Mouse (Mus musculus) limb, embryonic 11.5 days (tissue): ENCODE data around the gene Rps27. TPM values are rescaled to one million over a fixed set of nuclear protein-coding genes. Genes with fewer than 3 reads are reported as not detected.
"Not testable (repeated sequence)": the region's sequence is repeated elsewhere in the genome, so short reads cannot be mapped to it uniquely, and the experiment has no call there.

Source experiments
- ATAC-seq: fragments of 200-750 bp; cut with Nextera tagmentation; 2 replicates; pipeline ENCODE4 v1.8.0; 2017; ENCODE audit warnings: low read depth; ENCODE audit not compliant: insufficient number of reproducible peaks, low FRiP score, low TSS enrichment
- DNase-seq: peaks from one replicate; pipeline ENCODE4 v3.0.0-alpha.2; 2015; ENCODE audit warnings: low spot score
- H3K27ac ChIP-seq: fragments of 300-500 bp; sonication (generic); replicated peaks from 2 replicates; pipeline ENCODE4 v1.5.1; 2014; ENCODE audit warnings: low read depth, mild to moderate bottlenecking, low read length
- H3K27me3 ChIP-seq: fragments of 300-500 bp; sonication (generic); 2 replicates; pipeline ENCODE4 v1.6.1; 2014; ENCODE audit warnings: mild to moderate bottlenecking, low read length, mixed read lengths; ENCODE audit not compliant: control insufficient read depth, insufficient read depth
- H3K36me3 ChIP-seq: fragments of 300-500 bp; sonication (generic); 2 replicates; pipeline ENCODE4 v1.6.1; 2014; ENCODE audit warnings: mild to moderate bottlenecking, low read length, moderate library complexity, mixed read lengths; ENCODE audit not compliant: control insufficient read depth, insufficient read depth
- H3K4me1 ChIP-seq: fragments of 300-500 bp; sonication (generic); 2 replicates; pipeline ENCODE4 v1.6.1; 2014; ENCODE audit warnings: low read length, mixed read lengths; ENCODE audit not compliant: control insufficient read depth, insufficient read depth
- H3K4me2 ChIP-seq: fragments of 300-500 bp; sonication (generic); 2 replicates; pipeline ENCODE4 v1.6.1; 2014; ENCODE audit warnings: low read depth, mild to moderate bottlenecking, moderate library complexity; ENCODE audit not compliant: severe bottlenecking
- H3K4me3 ChIP-seq: fragments of 300-500 bp; sonication (generic); 2 replicates; pipeline ENCODE4 v1.5.1; 2014; ENCODE audit warnings: low read depth, low read length
- H3K9ac ChIP-seq: fragments of 300-500 bp; sonication (generic); 2 replicates; pipeline ENCODE4 v1.6.1; 2014; ENCODE audit warnings: mild to moderate bottlenecking, low read length
- H3K9me3 ChIP-seq: fragments of 300-500 bp; sonication (generic); 2 replicates; pipeline ENCODE4 v1.6.1; 2016; ENCODE audit warnings: low read length; ENCODE audit not compliant: control insufficient read depth
- WGBS: fragments of 180-500 bp; shearing (Covaris S2); extraction: QIAGEN DNeasy Blood & Tissue Kit; methylation state at CpG from one replicate; pipeline ENCODE4 v1.1.7; 2014; 5-methylcytosine and 5-hydroxymethylcytosine counted together
- polyA plus RNA-seq: library from polyadenylated mRNA; unstranded; fragments of >200 nt; fragmentation: Nextera tagmentation; extraction: Ambion mirVana; gene quantifications from 2 replicates; pipeline ENCODE4 v1.2.1, GENCODE M21; 2014

Gene Rps27
- polyA plus RNA-seq, 1 experiment from 2014 or later = 1,516 TPM

DNA sequence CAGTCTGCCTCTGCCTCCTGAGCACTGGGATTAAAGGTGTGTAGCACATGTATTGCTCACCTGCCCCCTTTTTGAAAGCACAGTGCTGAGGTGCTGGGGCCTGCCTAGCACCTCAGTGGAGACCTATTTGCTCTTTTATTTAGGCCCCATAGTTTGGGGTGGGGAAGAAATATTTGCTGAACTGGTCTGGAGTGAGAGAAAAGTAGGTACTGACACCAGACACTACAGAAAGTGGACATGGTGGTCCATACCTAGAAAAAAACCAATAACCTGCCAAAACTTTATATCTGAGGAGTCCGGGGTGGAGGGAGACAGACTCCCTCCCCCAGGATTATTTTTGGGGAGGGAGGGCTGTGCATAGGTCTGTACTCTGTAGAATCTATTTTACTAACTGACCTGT lies 39.7 kb upstream of the Rps27 start:
- H3K4me1 ChIP-seq, H3K36me3 ChIP-seq, H3K9me3 ChIP-seq, H3K9ac ChIP-seq, DNase-seq, H3K27ac ChIP-seq, H3K4me3 ChIP-seq, ATAC-seq, H3K27me3 ChIP-seq, H3K4me2 ChIP-seq: not testable (repeated sequence)
- WGBS = 75% methylated on average over 1 of the region's 1 CpGs

DNA sequence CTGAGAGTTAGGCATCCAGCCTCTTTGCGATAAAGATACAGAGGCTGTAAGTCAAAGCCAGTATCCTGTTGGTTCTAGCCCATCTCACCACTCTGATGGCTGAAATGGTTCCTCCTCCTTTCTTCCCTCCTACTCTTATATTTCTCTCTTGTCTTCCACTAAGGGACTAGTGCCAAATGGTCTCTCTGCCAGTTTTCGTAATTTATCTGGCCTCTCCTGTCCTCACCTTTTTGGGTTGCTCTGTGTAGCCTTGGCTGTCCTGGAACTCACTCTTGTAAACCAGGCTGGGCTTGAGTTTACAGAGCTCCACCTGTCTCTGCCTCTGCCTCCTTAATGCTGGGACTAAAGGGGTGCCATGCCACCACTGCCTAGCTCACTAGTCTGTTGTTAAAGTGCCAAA lies 39.2 kb upstream of the Rps27 start:
- 93% methylated on average over 2 of the region's 2 CpGs for WGBS

DNA sequence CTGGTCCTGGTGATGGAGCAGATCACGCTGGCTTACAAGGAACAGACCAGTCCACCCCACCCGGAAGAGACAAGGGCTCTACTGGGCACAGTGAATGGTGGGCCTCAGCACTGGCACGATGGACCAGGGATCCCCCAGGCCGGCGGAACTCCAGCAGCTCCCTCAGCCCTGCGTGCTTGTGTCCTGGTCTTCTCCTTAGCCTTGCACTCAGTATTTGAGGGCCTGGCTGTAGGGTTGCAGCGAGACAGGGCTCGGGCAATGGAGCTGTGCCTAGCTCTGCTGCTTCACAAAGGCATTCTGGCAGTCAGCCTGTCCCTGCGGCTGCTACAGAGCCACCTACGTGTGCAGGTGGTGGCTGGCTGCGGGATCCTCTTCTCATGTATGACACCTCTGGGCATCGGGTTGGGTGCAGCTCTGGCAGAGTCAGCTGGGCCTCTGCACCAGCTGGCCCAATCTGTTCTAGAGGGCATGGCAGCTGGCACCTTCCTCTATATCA lies 38.3 kb upstream of the Rps27 start:
- not testable (repeated sequence) for H3K36me3 ChIP-seq, H3K4me2 ChIP-seq, H3K4me3 ChIP-seq, H3K9me3 ChIP-seq, H3K27ac ChIP-seq, H3K4me1 ChIP-seq, H3K9ac ChIP-seq, H3K27me3 ChIP-seq, ATAC-seq, DNase-seq
- WGBS = 96% methylated on average over 10 of the region's 12 CpGs

More for the DNA sequence above, 39.2 kb upstream of the Rps27 start:
- not testable (repeated sequence) for H3K36me3 ChIP-seq, ATAC-seq, H3K9me3 ChIP-seq, H3K4me3 ChIP-seq, H3K4me2 ChIP-seq, H3K4me1 ChIP-seq, H3K9ac ChIP-seq, DNase-seq, H3K27ac ChIP-seq, H3K27me3 ChIP-seq

DNA sequence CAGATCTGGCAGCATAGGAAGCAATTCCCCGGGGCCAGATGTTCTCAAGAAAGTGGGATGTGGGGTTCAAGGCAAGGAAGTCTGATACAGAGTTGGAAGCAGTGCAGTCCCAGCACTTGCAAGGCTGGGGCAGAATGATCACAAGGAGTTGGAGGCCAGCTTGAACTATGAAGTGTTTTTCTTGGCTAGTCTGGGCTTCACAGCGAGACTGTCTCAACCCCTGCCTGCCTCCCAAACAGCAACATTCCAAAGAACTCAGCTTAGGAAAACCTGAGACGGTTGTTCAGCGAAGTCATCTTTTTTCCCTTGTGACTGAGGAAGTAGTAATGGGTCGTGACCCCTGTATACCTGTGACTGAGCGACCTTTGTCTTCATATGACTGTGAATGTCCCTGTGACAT lies 37.3 kb upstream of the Rps27 start:
- DNase-seq (no peak), ATAC-seq (no peak)
- H3K4me1 ChIP-seq = peaks cover 5% of the 10 kb centered on the region
- 89% methylated on average over 6 of the region's 6 CpGs for WGBS
- H3K27ac ChIP-seq = no peak overlapping the region
- no peak overlapping the region for H3K9ac ChIP-seq
- H3K4me3 ChIP-seq = no peak overlapping the region
- H3K27me3 ChIP-seq = no peaks in the 10 kb centered on the region
- no peaks in the 10 kb centered on the region for H3K9me3 ChIP-seq
- peaks cover 7% of the 10 kb centered on the region for H3K36me3 ChIP-seq
- H3K4me2 ChIP-seq = no peak overlapping the region

DNA sequence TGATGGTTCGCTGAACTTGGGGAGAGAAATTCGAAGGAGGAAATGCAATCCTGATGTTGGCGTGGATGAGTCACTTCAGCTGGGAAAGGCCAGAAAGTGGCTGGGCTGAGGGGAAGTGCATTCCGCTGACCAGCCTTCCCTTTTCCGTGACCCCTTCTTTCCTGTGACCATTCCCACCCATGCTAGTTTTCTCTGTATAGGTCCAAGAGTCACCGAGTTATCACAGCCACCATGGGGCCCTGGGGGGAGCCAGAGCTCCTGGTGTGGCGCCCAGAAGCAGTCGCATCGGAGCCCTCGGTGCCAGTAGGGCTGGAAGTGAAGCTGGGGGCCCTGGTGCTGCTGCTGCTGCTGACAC lies 35.3 kb upstream of the Rps27 start:
- Histone ChIP-seq H3K36me3 (peaks cover 7% of the 10 kb centered on the region), H3K9ac (peak overlapping the region; percentile 81), H3K4me1 (peaks cover 8% of the 10 kb centered on the region), H3K4me2 (peak overlapping the region; percentile 83), H3K27ac (peak overlapping the region; percentile 87), H3K27me3 (no peaks in the 10 kb centered on the region), H3K4me3 (peak overlapping the region; percentile 65), H3K9me3 (no peaks in the 10 kb centered on the region)
- ATAC-seq = no peak
- DNase-seq = peak; percentile 36
- WGBS = 7% methylated on average over 10 of the region's 10 CpGs

DNA sequence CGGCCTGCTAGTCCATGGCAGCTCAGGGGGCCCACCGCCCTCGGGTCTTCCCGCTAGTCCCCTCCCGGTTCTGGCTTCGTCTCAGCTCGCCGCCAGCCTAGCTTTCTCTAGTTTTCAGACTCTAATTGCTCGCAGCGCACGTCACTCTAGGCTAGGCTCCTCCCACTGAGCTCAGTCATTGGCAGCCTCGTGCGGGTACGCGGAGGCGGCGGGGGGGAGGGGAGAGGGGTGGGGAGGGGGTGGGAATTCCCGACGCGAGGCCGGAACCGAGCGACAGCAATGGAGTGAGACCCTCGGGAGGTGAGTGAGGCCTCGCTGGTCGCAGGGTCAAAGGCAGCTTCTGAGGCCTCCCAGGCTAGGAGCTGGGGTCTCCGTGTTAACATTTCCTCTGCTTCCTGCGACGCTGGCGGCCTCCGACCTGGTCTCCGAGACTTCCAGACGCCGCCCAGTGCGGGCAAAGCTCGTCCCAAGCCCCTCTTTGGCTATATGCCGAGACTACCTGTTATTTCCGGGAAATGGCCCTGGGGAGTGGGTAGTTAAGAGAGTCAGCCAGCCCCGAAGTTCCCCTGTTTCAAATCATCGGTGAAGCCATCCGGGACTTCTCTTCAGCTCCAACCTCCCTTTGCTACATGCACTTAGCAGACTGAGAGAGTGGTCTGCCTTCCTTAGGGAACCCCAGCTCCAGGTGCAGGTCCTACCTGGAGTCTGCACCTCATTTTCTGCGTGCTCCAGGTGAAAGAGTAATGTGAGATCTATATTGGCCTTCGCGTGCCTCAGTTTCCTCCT lies 34.7 kb upstream of the Rps27 start, which contains the start of gene Slc39a1:
TSS of gene Slc39a1 (plus strand) at position 213 of the 786 bp plus-strand sequence.
- H3K4me3 ChIP-seq = peak within 1 kb of the TSS; percentile 65
- WGBS = under 1% methylated on average over 42 of the region's 44 CpGs
- H3K9ac ChIP-seq = peak within 1 kb of the TSS; percentile 81
- peak within 1 kb of the TSS; percentile 83 for H3K4me2 ChIP-seq
- no peaks in the 10 kb centered on the region for H3K27me3 ChIP-seq
- peaks cover 9% of the 10 kb centered on the region for H3K4me1 ChIP-seq
- ATAC-seq (peak; percentile 91), DNase-seq (peak; percentile 95)
- peaks cover 7% of the 10 kb centered on the region for H3K36me3 ChIP-seq
- peak within 1 kb of the TSS; percentile 87 for H3K27ac ChIP-seq
- H3K9me3 ChIP-seq = no peaks in the 10 kb centered on the region

DNA sequence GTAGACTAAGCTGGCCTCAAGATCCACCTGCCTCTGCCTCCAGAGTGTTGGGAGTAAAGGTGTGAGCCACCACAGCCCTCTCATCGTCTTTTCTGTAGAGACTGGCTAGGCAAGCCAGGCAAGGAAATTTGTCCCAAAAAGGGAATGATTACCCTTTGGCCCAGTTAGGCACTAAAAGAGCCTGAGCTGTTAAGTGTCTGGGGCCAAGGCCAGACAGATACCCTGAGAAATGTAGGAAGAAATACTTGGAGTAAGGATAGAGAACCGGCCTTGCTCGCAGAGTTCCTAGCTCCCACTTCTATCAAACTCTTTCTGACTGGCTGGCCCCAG lies 34.1 kb upstream of the Rps27 start:
- Histone ChIP-seq H3K4me3 (peak overlapping the region; percentile 65), H3K4me1 (peaks cover 12% of the 10 kb centered on the region), H3K27ac (peak overlapping the region; percentile 87), H3K4me2 (peak overlapping the region; percentile 83), H3K9ac (peak overlapping the region; percentile 44; the same call in 1 of the 2 replicates), H3K27me3 (no peaks in the 10 kb centered on the region), H3K36me3 (peaks cover 7% of the 10 kb centered on the region), H3K9me3 (no peaks in the 10 kb centered on the region)
- ATAC-seq (no peak; the same call in 1 of the 2 replicates), DNase-seq (no peak)
- 2% methylated on average over 3 of the region's 3 CpGs for WGBS

DNA sequence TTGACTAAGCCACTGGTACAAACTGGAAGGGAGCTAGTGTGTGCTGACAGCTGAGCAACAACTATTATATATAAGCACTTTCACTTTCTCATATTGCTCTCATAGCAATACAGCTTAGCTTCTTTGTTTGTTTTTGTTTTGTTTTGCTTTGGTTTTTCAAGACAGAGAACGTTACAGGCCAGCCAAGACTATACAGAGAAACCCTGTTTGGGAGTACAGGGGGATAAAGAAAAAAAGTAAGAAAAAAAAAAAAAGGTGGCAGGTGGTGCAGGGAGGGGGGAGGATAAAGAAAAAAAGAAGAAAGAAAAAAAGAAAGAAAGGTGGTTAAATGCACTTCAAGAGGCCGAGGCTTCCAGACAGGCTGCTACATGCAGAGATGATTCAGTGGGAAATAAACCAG lies 32.0 kb upstream of the Rps27 start:
- Histone ChIP-seq H3K27me3 (no peaks in the 10 kb centered on the region), H3K27ac (no peak overlapping the region), H3K36me3 (peaks cover 3% of the 10 kb centered on the region; the same call in 1 of the 2 replicates), H3K4me2 (no peak overlapping the region), H3K9ac (no peak overlapping the region), H3K9me3 (no peaks in the 10 kb centered on the region), H3K4me3 (no peak overlapping the region), H3K4me1 (peaks cover 12% of the 10 kb centered on the region)
- DNase-seq = no peak
- no peak for ATAC-seq
- 75% methylated on average over 2 of the region's 2 CpGs for WGBS
